Mouse (Mus musculus) MEL (cell line): ENCODE results near the gene Ccn1. TPM values are rescaled to one million over a fixed set of nuclear protein-coding genes. Genes with fewer than 3 reads are reported as not detected.

Experiments
- DNase-seq: peaks from one replicate; pipeline ENCODE4 v3.0.0; 2011; ENCODE audit warnings: low read depth, low spot score
- H3K27ac ChIP-seq: 2 replicates; pipeline ENCODE4 v1.5.1; 2012; ENCODE audit warnings: low read depth, mild to moderate bottlenecking, control low read depth, low read length, moderate library complexity; ENCODE audit not compliant: control insufficient read depth
- H3K27me3 ChIP-seq, 2 experiments: fragments of 150-350 bp in 1 of 2; sonication (generic) in 1 of 2; 2 replicates each; pipeline ENCODE4 v1.6.1; 2012; ENCODE audit warnings: low read length in 2 of 2, mild to moderate bottlenecking in 2 of 2, improper control_type of control experiment in 1 of 2, moderate library complexity in 1 of 2; ENCODE audit not compliant: insufficient read depth in 2 of 2, control insufficient read depth in 1 of 2
- H3K36me3 ChIP-seq, 2 experiments: 2 replicates each; pipeline ENCODE4 v1.6.1; 2012 to 2014; ENCODE audit warnings: low read length in 2 of 2, improper control_type of control experiment in 1 of 2, inconsistent platforms in 1 of 2, mild to moderate bottlenecking in 1 of 2; ENCODE audit not compliant: insufficient read depth in 2 of 2, control insufficient read depth in 1 of 2
- H3K4me1 ChIP-seq, 2 experiments: fragments of 150-350 bp in 1 of 2; sonication (generic) in 1 of 2; 2 replicates each; pipeline ENCODE4 v1.6.1; 2012; ENCODE audit warnings: low read length in 2 of 2, improper control_type of control experiment in 1 of 2, mild to moderate bottlenecking in 1 of 2; ENCODE audit not compliant: insufficient read depth in 2 of 2, control insufficient read depth in 1 of 2
- H3K4me3 ChIP-seq, 2 experiments: fragments of 150-350 bp in 1 of 2; sonication (generic) in 1 of 2; 2 replicates each; pipeline ENCODE4 v1.5.1; 2012; ENCODE audit warnings: low read depth in 2 of 2, low read length in 2 of 2, mild to moderate bottlenecking in 2 of 2, moderate library complexity in 2 of 2, control low read depth in 1 of 2, improper control_type of control experiment in 1 of 2; ENCODE audit not compliant: control insufficient read depth in 1 of 2, insufficient read depth in 1 of 2
- H3K79me2 ChIP-seq: 2 replicates; pipeline ENCODE4 v1.6.1; 2012; ENCODE audit warnings: mild to moderate bottlenecking, low read length, moderate library complexity; ENCODE audit not compliant: control insufficient read depth, poor library complexity, insufficient read depth
- H3K9ac ChIP-seq: 2 replicates; pipeline ENCODE4 v1.6.1; 2012; ENCODE audit warnings: low read depth, mild to moderate bottlenecking, control low read depth, low read length, moderate library complexity; ENCODE audit not compliant: control insufficient read depth, poor library complexity, severe bottlenecking
- H3K9me3 ChIP-seq: fragments of 150-350 bp; sonication (generic); replicated peaks from 2 replicates; pipeline ENCODE4 v1.6.1; 2012; ENCODE audit warnings: mild to moderate bottlenecking, low read length, improper control_type of control experiment, moderate library complexity; ENCODE audit not compliant: insufficient read depth
- BHLHE40 ChIP-seq: IDR thresholded peaks from 2 replicates; pipeline ENCODE4 v1.6.1; 2012; ENCODE audit warnings: low read depth, mild to moderate bottlenecking, inconsistent platforms, low read length, improper control_type of control experiment, borderline replicate concordance
- CHD2 ChIP-seq: IDR thresholded peaks from 2 replicates; pipeline ENCODE4 v1.6.1; 2011; ENCODE audit warnings: low read length, improper control_type of control experiment
- CTCF ChIP-seq, 3 experiments: IDR thresholded peaks in 2 of 3; conservative IDR thresholded peaks in 1 of 3; 2 replicates each; pipeline ENCODE4 v1.5.1; 2011 to 2012; ENCODE audit warnings: low read length in 3 of 3, low read depth in 2 of 3, mild to moderate bottlenecking in 2 of 3, improper control_type of control experiment in 1 of 3, inconsistent platforms in 1 of 3, mixed read lengths in 1 of 3, moderate library complexity in 1 of 3; ENCODE audit not compliant: control insufficient read depth in 1 of 3, insufficient read depth in 1 of 3, poor library complexity in 1 of 3, severe bottlenecking in 1 of 3
- GABPA ChIP-seq: IDR thresholded peaks from 2 replicates; pipeline ENCODE4 v1.6.1; 2012; ENCODE audit warnings: low read depth, mild to moderate bottlenecking, inconsistent platforms, low read length, improper control_type of control experiment, moderate library complexity
- HCFC1 ChIP-seq: IDR thresholded peaks from 2 replicates; pipeline ENCODE4 v1.6.1; 2012; ENCODE audit warnings: low read depth, mild to moderate bottlenecking, inconsistent platforms, low read length, improper control_type of control experiment, moderate library complexity
- KAT2A ChIP-seq: conservative IDR thresholded peaks from 2 replicates; pipeline ENCODE4 v1.6.1; 2012; ENCODE audit warnings: low read depth, low read length, improper control_type of control experiment, inconsistent platforms
- MAFK ChIP-seq: IDR thresholded peaks from 2 replicates; pipeline ENCODE4 v1.6.1; 2011; ENCODE audit warnings: low read depth, mild to moderate bottlenecking, low read length, improper control_type of control experiment, borderline replicate concordance
- MAZ ChIP-seq: IDR thresholded peaks from 2 replicates; pipeline ENCODE4 v1.6.1; 2012; ENCODE audit warnings: low read depth, mild to moderate bottlenecking, inconsistent platforms, low read length, improper control_type of control experiment
- MXI1 ChIP-seq: IDR thresholded peaks from 2 replicates; pipeline ENCODE4 v1.6.1; 2011; ENCODE audit warnings: mild to moderate bottlenecking, low read depth, low read length, improper control_type of control experiment
- NELFE ChIP-seq: IDR thresholded peaks from 2 replicates; pipeline ENCODE4 v1.6.1; 2011; ENCODE audit warnings: low read depth, low read length, improper control_type of control experiment
- POLR2A ChIP-seq, 2 experiments: IDR thresholded peaks; 2 replicates each; pipeline ENCODE4 v1.6.1; 2011 to 2012; ENCODE audit warnings: low read length in 2 of 2, mild to moderate bottlenecking in 2 of 2, control low read depth in 1 of 2, improper control_type of control experiment in 1 of 2, low read depth in 1 of 2, moderate library complexity in 1 of 2; ENCODE audit not compliant: control insufficient read depth in 1 of 2, insufficient read depth in 1 of 2, poor library complexity in 1 of 2
- POLR2AphosphoS2 ChIP-seq: IDR thresholded peaks from 2 replicates; pipeline ENCODE4 v1.6.1; 2011; ENCODE audit warnings: low read length, improper control_type of control experiment
- RCOR1 ChIP-seq: IDR thresholded peaks from 2 replicates; pipeline ENCODE4 v1.6.1; 2012; ENCODE audit warnings: low read depth, mild to moderate bottlenecking, inconsistent platforms, low read length, improper control_type of control experiment
- TAL1 ChIP-seq: IDR thresholded peaks from 2 replicates; pipeline ENCODE4 v1.6.1; 2012; ENCODE audit warnings: mild to moderate bottlenecking, inconsistent platforms, low read length, moderate library complexity, mixed read lengths
- UBTF ChIP-seq: IDR thresholded peaks from 2 replicates; pipeline ENCODE4 v1.6.1; 2012; ENCODE audit warnings: low read depth, mild to moderate bottlenecking, inconsistent platforms, low read length, improper control_type of control experiment, moderate library complexity, borderline replicate concordance; ENCODE audit not compliant: insufficient read depth
- ZC3H11A ChIP-seq: IDR thresholded peaks from 2 replicates; pipeline ENCODE4 v1.6.1; 2012; ENCODE audit warnings: low read depth, mild to moderate bottlenecking, inconsistent platforms, low read length, improper control_type of control experiment
- ZKSCAN1 ChIP-seq: IDR thresholded peaks from 2 replicates; pipeline ENCODE4 v1.6.1; 2012; ENCODE audit warnings: low read depth, mild to moderate bottlenecking, inconsistent platforms, low read length, improper control_type of control experiment, moderate library complexity
- ZMIZ1 ChIP-seq: IDR thresholded peaks from 2 replicates; pipeline ENCODE4 v1.6.1; 2012; ENCODE audit warnings: low read depth, mild to moderate bottlenecking, inconsistent platforms, low read length, improper control_type of control experiment, moderate library complexity
- ZNF384 ChIP-seq: IDR thresholded peaks from 2 replicates; pipeline ENCODE4 v1.6.1; 2012; ENCODE audit warnings: low read depth, mild to moderate bottlenecking, inconsistent platforms, low read length, improper control_type of control experiment
- polyA plus RNA-seq, 2 experiments: library from polyadenylated mRNA; stranded (reverse) in 1 of 2; unstranded in 1 of 2; fragments of >175 nt in 1 of 2; fragments of >200 nt in 1 of 2; gene quantifications; 2 replicates each; pipeline versions ENCODE4 v1.2.1 to v1.2.4; 2012; ENCODE audit warnings: low replicate concordance in 2 of 2, low read depth in 1 of 2; ENCODE audit not compliant: insufficient read length in 2 of 2, insufficient read depth in 1 of 2, missing spikeins in 1 of 2
- total RNA-seq: library from RNA; depleted of rRNA; stranded (reverse); fragments of 300-350 nt; gene quantifications from 2 replicates; pipeline ENCODE4 v1.2.3, GENCODE M21; 2012

Gene Ccn1
- total and polyA plus RNA-seq, 3 experiments = not detected

GRCm38 (mm10) chr3:145624786-145625185 lies 25.0 kb downstream of the Ccn1 start:
- H3K27me3 ChIP-seq = no peaks in the 10 kb centered on the region
- no peaks in the 10 kb centered on the region for H3K79me2 ChIP-seq
- TF ChIP-seq POLR2AphosphoS2 (no peak), HCFC1 (no peak), ZMIZ1 (no peak), CTCF (IDR thresholded peaks at IDR 0.05 in 2 of 3, conservative IDR thresholded peaks at IDR 0.05 in 1 of 3; ENCODE audit: control insufficient read depth in 1 of 3, insufficient read depth in 1 of 3, low read depth in 2 of 3, low read length in 3 of 3, poor library complexity in 1 of 3, severe bottlenecking in 1 of 3) (no peak), ZNF384 (no peak), ZKSCAN1 (no peak), TAL1 (no peak), CHD2 (no peak), POLR2A (IDR thresholded peaks at IDR 0.05; ENCODE audit: control insufficient read depth in 1 of 2, insufficient read depth in 1 of 2, low read depth in 1 of 2, low read length in 2 of 2, poor library complexity in 1 of 2) (no peak), MAZ (no peak), GABPA (no peak), ZC3H11A (no peak), UBTF (no peak), RCOR1 (no peak), NELFE (no peak), MAFK (no peak)
- TF ChIP-seq, all 39 proteins: peak for 0
- Histone ChIP-seq H3K9me3 (no peaks in the 10 kb centered on the region), H3K4me3 (no peak overlapping the region), H3K9ac (no peak overlapping the region), H3K4me1 (no peaks in the 10 kb centered on the region), H3K36me3 (no peaks in the 10 kb centered on the region), H3K27ac (no peak overlapping the region)
- DNase-seq = no peak

GRCm38 (mm10) chr3:145623047-145623446 lies 26.7 kb downstream of the Ccn1 start:
- TF ChIP-seq KAT2A (no peak), HCFC1 (no peak), BHLHE40 (no peak), UBTF (no peak), MXI1 (no peak)
- Histone ChIP-seq H3K4me1 (no peaks in the 10 kb centered on the region), H3K36me3 (no peaks in the 10 kb centered on the region), H3K9ac (no peak overlapping the region), H3K79me2 (no peaks in the 10 kb centered on the region), H3K27ac (no peak overlapping the region), H3K9me3 (no peaks in the 10 kb centered on the region), H3K27me3 (no peaks in the 10 kb centered on the region), H3K4me3 (no peak overlapping the region)
- DNase-seq = no peak
